Mouse (Mus musculus) sigmoid colon, adult 10 weeks (tissue): ENCODE measurements around the gene Gm16368. TPM values are rescaled to one million over a fixed set of nuclear protein-coding genes. Genes with fewer than 3 reads are reported as not detected.

ENCODE experiments used
- polyA plus RNA-seq: library from polyadenylated mRNA; stranded (reverse); fragments of 350-450 nt; fragmentation: Illumina TruSeq; extraction: RNeasy Lipid Tissue Mini Kit (QIAGEN cat#74804); gene quantifications from one replicate; pipeline ENCODE4 v1.2.3, GENCODE M21; 2014; ENCODE audit warnings: low read depth, low replicate concordance

Gene Gm16368
- polyA plus RNA-seq, result not detected

GRCm38 (mm10) chr12:88083397-88083796, at the start of gene Gm16368:
Gene Gm16368 (plus strand): TSS chr12:88083697.

Other genes with a start within 250 kb of the Gm16368 start
- not detected for gene Gm2001, start 241.4 kb upstream of the Gm16368 start, polyA plus RNA-seq
- not detected for gene Gm2016, start 209.6 kb upstream of the Gm16368 start, polyA plus RNA-seq
- gene Gm2022, start 188.3 kb upstream of the Gm16368 start, polyA plus RNA-seq, result not detected
- gene Gm2035, start 163.8 kb upstream of the Gm16368 start, polyA plus RNA-seq, result not detected
- not detected for gene Gm2042, start 129.6 kb upstream of the Gm16368 start, polyA plus RNA-seq
- not detected for gene Gm2075, start 71.8 kb upstream of the Gm16368 start, polyA plus RNA-seq
- not detected for gene Gm6803, start 64.9 kb upstream of the Gm16368 start, polyA plus RNA-seq
- gene Gm2056, start 56.7 kb upstream of the Gm16368 start, polyA plus RNA-seq, result not detected
- not detected for gene Gm10436, start 98.4 kb downstream of the Gm16368 start, polyA plus RNA-seq
- not detected for gene Gm8332, start 166.4 kb downstream of the Gm16368 start, polyA plus RNA-seq
- gene Gm5662, start 190.8 kb downstream of the Gm16368 start, polyA plus RNA-seq, result not detected
- gene Gm5039, start 240.3 kb downstream of the Gm16368 start, polyA plus RNA-seq, result not detected